Mouse (Mus musculus) telencephalon, adult 2 months (tissue): Measurements from ENCODE around the gene Chn2.

Experiments used
- DNase-seq: peaks from one replicate; pipeline ENCODE4 v3.0.0-alpha.2; 2011; ENCODE audit warnings: low read depth, low spot score

Chn2 gene

DNA sequence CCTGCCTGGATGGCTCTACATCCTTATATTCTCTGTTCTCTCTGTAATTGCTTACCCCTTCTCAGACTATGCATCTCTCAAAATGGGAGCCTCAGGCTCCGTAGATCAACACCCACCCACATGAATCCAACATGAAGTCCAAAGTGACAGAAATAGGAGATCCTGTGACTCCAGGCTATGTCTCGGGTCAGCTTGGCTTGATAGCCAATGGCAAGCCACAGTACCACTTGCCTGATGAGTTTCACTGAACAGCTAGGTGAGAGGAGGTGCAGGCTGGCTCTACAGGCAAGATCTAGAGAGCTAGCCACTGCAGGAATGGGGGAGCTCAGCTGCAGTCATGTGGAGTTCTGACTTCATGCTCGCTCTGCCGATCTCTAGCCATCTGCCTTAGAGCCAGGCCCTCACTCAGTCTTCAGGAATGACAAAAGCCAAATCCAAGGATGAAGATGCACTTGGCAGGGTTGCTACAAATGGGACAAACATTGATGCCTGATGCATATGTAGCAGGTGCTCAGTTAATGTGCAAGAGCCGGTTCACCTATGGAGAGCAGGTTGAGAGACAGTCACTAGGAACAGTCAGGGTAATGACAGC lies 158.6 kb downstream of the Chn2 start:
- DNase-seq = no peak

- no peak for DNase-seq
These were observed 160.2 kb downstream of the Chn2 start for GRCm38 (mm10) chr6:54199516-54199915.

- no peak for DNase-seq
These were observed 160.8 kb downstream of the Chn2 start for GRCm38 (mm10) chr6:54200031-54200722.

DNA sequence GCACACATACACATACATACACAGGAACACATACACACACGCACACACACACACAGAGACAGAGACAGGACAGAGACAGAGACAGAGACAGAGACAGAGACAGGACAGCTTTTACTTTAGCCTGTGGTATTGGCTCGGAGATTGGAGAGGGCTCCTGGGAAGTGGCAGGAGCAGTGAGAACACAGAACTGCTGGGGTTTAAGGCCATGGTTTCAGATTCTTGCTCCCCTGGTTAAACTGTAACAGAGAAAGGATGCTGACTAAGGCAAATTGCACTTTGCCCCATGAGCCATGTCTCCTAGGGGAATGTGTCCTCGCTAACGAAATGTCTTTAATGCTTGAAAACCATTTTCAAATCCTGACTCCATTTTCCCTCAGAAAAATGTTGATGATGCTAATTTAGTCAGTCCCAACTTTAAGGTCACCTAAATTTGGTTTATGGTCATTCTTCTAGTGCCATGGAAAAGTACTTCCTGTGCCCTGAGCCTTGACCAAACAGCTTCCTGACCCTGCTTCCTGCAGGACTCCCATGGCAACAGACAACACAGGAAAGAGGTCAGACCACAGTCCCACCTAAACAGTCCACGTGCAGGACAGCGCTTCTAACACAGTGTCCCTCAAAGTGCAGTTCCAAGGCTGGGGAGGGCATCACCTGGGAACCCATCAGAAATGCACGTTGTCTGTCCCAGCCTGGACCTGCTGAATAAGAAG lies 163.1 kb downstream of the Chn2 start:
- no peak for DNase-seq

DNA sequence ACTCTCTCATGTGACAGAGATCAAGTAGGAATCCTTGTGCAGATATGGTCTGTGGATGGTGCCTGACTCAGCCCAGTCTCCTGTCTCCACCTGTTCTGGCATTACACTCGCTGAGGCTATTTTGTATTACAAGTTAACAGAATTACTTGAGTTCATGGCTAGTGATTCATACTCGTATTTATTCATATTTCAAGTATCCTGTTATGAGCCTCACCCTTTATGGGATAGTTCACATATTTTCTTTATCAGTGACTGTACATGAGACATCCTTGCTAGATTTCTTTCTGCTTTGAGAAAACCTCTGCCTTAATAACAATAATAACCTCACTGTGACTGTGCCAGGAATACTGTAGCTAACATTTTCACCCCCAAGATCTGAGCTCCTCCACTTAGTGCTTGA lies 164.0 kb downstream of the Chn2 start:
- no peak for DNase-seq

DNA sequence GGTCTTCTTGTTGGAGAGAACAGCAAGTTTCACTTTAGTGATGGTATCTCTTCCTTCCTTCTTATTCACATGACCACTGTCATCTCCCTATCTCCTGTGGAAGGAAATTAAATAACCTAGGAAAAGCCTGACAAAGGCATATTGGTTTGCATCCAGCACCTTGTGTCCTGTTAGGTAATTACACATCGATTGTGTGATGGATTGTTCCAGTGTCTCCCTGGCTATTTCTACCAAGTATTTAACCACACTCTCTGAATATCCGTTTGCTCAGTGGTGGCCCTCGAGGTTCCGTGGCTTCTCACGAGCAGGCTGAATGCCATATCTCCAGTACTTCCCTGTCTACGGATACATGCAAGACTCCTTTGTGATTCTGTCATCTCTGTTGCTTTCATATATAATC lies 164.6 kb downstream of the Chn2 start:
- DNase-seq = no peak

GRCm38 (mm10) chr6:54204931-54205330 lies 165.6 kb downstream of the Chn2 start:
- DNase-seq = no peak

GRCm38 (mm10) chr6:54205471-54205870 lies 166.1 kb downstream of the Chn2 start:
- no peak for DNase-seq

DNA sequence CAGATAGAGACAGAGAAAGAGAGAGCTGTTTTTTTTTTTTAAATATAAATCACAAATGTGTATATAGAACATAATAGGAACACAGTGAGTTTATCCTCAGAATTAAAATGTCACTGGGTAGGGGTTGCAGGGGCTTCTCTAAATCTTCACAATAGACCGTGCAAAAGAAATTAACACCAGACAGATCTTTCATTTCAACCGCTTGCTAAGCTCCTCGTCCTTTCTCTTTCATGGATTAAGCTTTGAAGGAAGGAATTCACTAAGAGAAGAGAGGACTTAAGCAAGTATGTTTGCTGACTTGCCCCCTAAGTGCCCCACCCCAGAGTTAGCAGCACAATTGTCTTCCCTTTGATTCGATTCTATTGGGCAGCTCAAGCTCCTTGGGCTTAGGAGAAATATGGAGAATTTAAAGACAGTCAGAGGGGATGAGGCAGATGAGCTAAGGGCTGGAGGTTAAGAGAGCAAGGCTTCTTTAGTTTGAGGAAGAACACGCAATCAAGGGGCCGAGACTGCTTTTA lies 166.9 kb downstream of the Chn2 start:
- DNase-seq = no peak

DNA sequence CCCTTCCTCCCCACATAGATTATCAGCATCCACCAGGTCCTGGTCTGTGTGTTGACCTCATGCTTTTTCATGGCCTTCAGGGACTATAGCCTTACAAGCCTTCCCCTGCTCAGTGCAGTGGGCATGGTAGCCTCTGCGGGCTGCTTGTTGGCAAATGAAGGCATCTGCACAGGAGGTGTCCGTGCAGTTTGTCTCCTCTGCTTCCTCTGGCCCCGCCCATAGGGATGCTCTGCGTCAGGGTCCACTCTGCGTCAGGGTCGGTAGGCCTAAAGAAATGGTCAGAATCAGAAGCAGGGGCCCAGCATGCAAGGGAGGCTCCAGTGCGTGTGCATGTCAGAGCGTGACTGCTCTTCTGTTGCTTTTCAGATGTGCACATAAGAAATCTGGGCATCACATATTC lies 169.4 kb downstream of the Chn2 start:
- no peak for DNase-seq

GRCm38 (mm10) chr6:54210971-54211370 lies 171.6 kb downstream of the Chn2 start:
- no peak for DNase-seq

- no peak for DNase-seq
These were observed 172.6 kb downstream of the Chn2 start for GRCm38 (mm10) chr6:54211939-54212338.

GRCm38 (mm10) chr6:54213743-54214142 lies 174.4 kb downstream of the Chn2 start:
- no peak for DNase-seq

DNA sequence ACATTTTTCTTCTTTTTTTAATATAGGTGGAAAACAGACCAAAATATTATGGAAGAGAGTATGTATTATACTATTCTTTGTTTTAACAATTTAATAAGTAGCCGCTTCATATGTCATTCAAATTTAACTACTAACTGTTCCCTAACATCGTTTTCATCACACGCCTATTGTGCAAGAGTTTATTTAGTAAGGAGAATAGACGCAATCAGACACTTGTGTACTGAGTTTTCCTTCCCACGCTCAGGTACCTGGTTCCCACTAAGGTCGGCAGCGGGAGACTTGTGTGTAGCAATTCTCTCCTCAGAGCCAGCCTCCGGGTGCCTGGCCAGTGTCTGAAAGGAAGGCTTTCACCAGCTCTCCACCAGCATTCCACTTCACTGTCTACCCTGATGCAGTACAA lies 176.3 kb downstream of the Chn2 start:
- no peak for DNase-seq

- DNase-seq = no peak
These were observed 177.2 kb downstream of the Chn2 start for GRCm38 (mm10) chr6:54216512-54216911.

DNA sequence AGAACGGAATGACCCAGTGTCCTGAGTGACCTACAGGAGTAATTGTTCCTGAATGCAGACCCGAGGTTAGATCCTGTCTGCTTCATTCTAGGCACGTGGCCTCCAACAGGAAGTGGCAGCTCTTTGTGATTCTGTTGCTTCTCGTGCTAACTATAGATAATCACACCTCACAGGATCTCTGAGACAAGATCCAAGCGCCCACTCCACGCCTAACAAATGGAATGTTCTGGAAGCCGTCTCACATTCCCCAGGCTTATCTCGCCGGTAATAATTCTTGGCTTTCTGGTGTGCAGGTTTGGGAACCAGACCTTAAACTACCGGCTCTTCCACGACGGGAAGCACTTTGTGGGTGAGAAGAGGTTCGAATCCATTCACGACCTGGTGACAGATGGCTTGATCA lies 180.8 kb downstream of the Chn2 start:
- no peak for DNase-seq

DNA sequence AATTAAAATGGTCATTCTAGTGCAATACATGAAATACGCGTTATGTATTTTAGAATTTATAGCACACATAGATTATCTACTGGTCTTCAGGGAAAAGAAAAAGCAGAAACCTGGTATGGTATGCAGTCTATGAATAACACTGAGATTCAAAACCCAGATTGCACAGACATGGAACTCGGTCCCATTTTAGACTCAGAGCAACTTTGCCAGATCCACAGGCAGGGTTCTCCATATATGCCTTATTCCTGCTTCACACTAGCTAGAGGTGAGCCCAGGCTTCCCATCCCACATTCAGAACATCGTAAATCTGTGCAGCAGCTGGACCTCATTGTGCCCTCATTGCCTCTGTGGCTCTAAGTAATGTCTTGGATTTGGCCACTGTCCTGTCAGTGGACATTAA lies 184.2 kb downstream of the Chn2 start:
- no peak for DNase-seq

DNA sequence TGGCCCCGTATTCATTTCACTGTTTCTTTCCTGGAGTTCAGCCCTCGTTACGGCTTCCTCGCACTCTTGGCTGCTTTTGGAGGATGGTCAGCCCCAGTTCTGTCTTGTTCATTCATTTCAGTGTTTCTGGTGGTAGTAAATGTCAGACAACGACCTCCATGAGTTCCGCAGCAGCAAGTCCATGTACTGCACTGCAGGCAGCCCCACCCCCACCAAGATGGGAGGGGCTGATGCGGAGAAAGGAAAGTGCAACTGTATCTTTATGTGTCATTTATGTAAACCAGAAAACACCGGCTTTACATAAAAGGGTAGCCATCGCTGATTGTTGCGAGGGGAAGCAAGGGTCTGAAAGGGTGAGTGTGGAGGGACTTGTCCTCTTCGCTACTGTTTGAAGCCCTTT lies 185.0 kb downstream of the Chn2 start:
- no peak for DNase-seq

- no peak for DNase-seq
These were observed 186.0 kb downstream of the Chn2 start for GRCm38 (mm10) chr6:54225327-54225726.

DNA sequence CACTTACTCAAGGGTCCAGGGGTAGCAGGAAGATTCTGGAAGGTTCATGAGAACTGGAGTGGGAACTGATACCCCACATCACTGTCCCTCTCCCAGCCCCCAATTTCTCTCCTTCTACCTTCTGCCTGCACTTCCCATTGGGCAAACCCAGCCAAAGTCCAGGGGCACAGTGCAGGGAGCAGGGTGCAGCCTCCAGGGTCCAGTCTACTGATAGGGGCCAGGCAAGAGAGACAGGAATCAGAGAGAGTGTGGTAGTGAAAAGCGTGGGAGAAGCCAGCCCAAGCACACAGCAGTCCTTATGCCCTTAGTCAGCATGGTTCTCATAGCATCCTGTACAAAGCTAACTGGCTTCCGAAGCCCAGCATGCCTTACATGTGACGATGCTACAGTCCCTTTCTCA lies 187.7 kb downstream of the Chn2 start:
- no peak for DNase-seq

DNA sequence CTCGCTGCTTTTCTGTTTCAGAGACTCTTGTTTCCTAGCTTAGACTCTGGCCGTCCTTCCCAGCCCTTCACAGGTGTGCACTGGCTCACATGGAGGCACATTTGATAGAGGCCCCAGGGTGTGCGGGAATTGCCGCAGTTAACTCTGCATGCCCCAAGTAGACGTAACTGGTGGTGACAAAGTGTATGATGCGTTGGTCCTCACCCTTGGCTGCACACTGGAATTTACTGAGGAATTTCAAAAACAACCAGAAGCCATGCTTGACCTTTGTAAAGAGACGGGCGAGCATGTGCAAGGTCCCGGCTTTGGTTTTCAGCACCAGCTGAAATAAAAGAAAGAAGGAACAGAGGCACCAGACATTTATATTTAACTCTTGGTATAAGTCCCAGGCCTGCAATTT lies 189.1 kb downstream of the Chn2 start:
- DNase-seq = no peak

DNA sequence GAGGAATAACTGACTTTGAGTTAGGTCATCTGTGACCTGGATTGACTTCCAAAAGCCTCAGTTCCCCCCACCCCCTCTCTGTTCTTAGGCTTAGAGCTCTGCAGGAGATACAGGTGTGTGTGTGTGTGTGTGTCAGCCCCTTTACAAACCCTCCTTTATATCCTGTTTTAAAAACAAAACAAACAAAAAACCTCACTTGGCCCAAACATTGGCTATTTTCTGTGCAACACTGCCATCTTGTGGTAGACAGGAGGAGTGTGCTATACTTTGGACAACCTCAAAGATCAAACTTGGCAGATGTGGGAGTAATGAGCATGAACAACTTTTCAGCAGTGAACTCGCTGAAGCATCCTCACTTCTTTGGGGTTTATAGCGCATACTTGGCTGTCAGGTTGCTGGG lies 189.5 kb downstream of the Chn2 start:
- DNase-seq = peak; percentile 54
